Mouse (Mus musculus) liver, adult 2 months (tissue): ENCODE results near the gene Il17rd.

Source experiments
- CTCF ChIP-seq: fragments of 200-500 bp; IDR thresholded peaks from 2 replicates; pipeline ENCODE4 v1.5.1; 2011; ENCODE audit warnings: low read depth, low read length, control low read depth
- POLR2A ChIP-seq: fragments of 200-500 bp; IDR thresholded peaks from 2 replicates; pipeline ENCODE4 v1.6.1; 2011; ENCODE audit warnings: low read length, control low read depth; ENCODE audit not compliant: insufficient read depth; ENCODE audit errors: extremely low read depth

- TF ChIP-seq POLR2A (no peak), CTCF (no peak)
Measured at GRCm38 (mm10) chr14:27102720-27103119, 64.0 kb downstream of the Il17rd start.
